Mouse (Mus musculus) stomach, embryonic 16.5 days (tissue): ENCODE data around the gene Wdr91. TPM values are rescaled to one million over a fixed set of nuclear protein-coding genes. Genes with fewer than 3 reads are reported as not detected.

Source experiments
- ATAC-seq: fragments of 200-750 bp; cut with Nextera tagmentation; 2 replicates; pipeline ENCODE4 v1.8.0; 2017; ENCODE audit warnings: moderate number of reproducible peaks, moderate TSS enrichment; ENCODE audit not compliant: insufficient read depth, low FRiP score
- H3K27ac ChIP-seq: fragments of 300-500 bp; sonication (generic); 2 replicates; pipeline ENCODE4 v1.5.1; 2014; ENCODE audit warnings: low read length
- H3K27me3 ChIP-seq: fragments of 300-500 bp; sonication (generic); 2 replicates; pipeline ENCODE4 v1.6.1; 2014; ENCODE audit warnings: low read length, control low read depth, mixed read lengths; ENCODE audit not compliant: control insufficient read depth, insufficient read depth
- H3K36me3 ChIP-seq: fragments of 300-500 bp; sonication (generic); 2 replicates; pipeline ENCODE4 v1.6.1; 2014; ENCODE audit warnings: low read length; ENCODE audit not compliant: control insufficient read depth, insufficient read depth
- H3K4me1 ChIP-seq: fragments of 300-500 bp; sonication (generic); 2 replicates; pipeline ENCODE4 v1.6.1; 2014; ENCODE audit warnings: low read length, control low read depth, mixed read lengths; ENCODE audit not compliant: control insufficient read depth, insufficient read depth
- H3K4me2 ChIP-seq: fragments of 300-500 bp; sonication (generic); 2 replicates; pipeline ENCODE4 v1.6.1; 2014; ENCODE audit warnings: low read depth, low read length, mixed read lengths
- H3K4me3 ChIP-seq: fragments of 300-500 bp; sonication (generic); replicated peaks from 2 replicates; pipeline ENCODE4 v1.5.1; 2014; ENCODE audit warnings: mild to moderate bottlenecking, low read length
- H3K9ac ChIP-seq: fragments of 300-500 bp; sonication (generic); 2 replicates; pipeline ENCODE4 v1.6.1; 2014; ENCODE audit warnings: low read length
- H3K9me3 ChIP-seq: fragments of 300-500 bp; sonication (generic); replicated peaks from 2 replicates; pipeline ENCODE4 v1.6.1; 2016; ENCODE audit warnings: low read length, control low read depth; ENCODE audit not compliant: control insufficient read depth
- WGBS: fragments of 180-500 bp; shearing (Covaris S2); extraction: QIAGEN DNeasy Blood & Tissue Kit; methylation state at CpG from one replicate; pipeline ENCODE4 v1.1.7; 2014; 5-methylcytosine and 5-hydroxymethylcytosine counted together
- polyA plus RNA-seq: library from polyadenylated mRNA; unstranded; fragments of >200 nt; fragmentation: Nextera tagmentation; extraction: Ambion mirVana; gene quantifications from 2 replicates; pipeline ENCODE4 v1.2.1, GENCODE M21; 2015

Gene Wdr91
- polyA plus RNA-seq, 1 experiment from 2014 or later = 8.8 TPM

GRCm38 (mm10) chr6:34862791-34863403, 47.8 kb downstream of the Wdr91 start, which contains the start of gene Tmem140:
Gene Tmem140 (plus strand): TSS chr6:34863146.
- no peak for ATAC-seq
- no peaks in the 10 kb centered on the region for H3K36me3 ChIP-seq
- H3K27ac ChIP-seq = peak within 1 kb of the TSS; percentile 46
- 20% methylated on average over 11 of the region's 11 CpGs for WGBS
- H3K4me2 ChIP-seq = peak within 1 kb of the TSS; percentile 51
- H3K4me1 ChIP-seq = peaks cover 31% of the 10 kb centered on the region
- no peaks in the 10 kb centered on the region for H3K27me3 ChIP-seq
- no peaks in the 10 kb centered on the region for H3K9me3 ChIP-seq
- H3K9ac ChIP-seq = peak within 1 kb of the TSS; percentile 67
- H3K4me3 ChIP-seq = peak within 1 kb of the TSS; percentile 44

- Histone ChIP-seq H3K9me3 (no peaks in the 10 kb centered on the region), H3K27me3 (no peaks in the 10 kb centered on the region), H3K27ac (0 out of 2 replicates have a peak overlapping the region, but pooled peaks have one; percentile 46), H3K9ac (peak overlapping the region; percentile 67), H3K36me3 (no peaks in the 10 kb centered on the region), H3K4me2 (peak overlapping the region; percentile 51), H3K4me1 (peaks cover 31% of the 10 kb centered on the region), H3K4me3 (peak overlapping the region; percentile 44)
- 94% methylated on average over 6 of the region's 6 CpGs for WGBS
- no peak for ATAC-seq
Measured at GRCm38 (mm10) chr6:34862381-34862780, 48.3 kb downstream of the Wdr91 start.

- Histone ChIP-seq H3K9me3 (no peaks in the 10 kb centered on the region), H3K36me3 (no peaks in the 10 kb centered on the region), H3K4me3 (no peak overlapping the region), H3K27ac (no peak overlapping the region), H3K4me1 (peaks cover 29% of the 10 kb centered on the region), H3K27me3 (no peaks in the 10 kb centered on the region), H3K4me2 (no peak overlapping the region), H3K9ac (no peak overlapping the region)
- 89% methylated on average over 11 of the region's 11 CpGs for WGBS
- no peak for ATAC-seq
Measured at GRCm38 (mm10) chr6:34861546-34862053, 49.1 kb downstream of the Wdr91 start.

GRCm38 (mm10) chr6:34832352-34832751, 78.3 kb downstream of the Wdr91 start:
- H3K4me2 ChIP-seq = no peak overlapping the region
- H3K9ac ChIP-seq = no peak overlapping the region
- H3K27me3 ChIP-seq = no peaks in the 10 kb centered on the region
- H3K4me1 ChIP-seq = no peaks in the 10 kb centered on the region
- no peaks in the 10 kb centered on the region for H3K9me3 ChIP-seq
- H3K4me3 ChIP-seq = no peak overlapping the region
- WGBS = 92% methylated on average over 5 of the region's 5 CpGs
- no peak overlapping the region for H3K27ac ChIP-seq
- H3K36me3 ChIP-seq = no peaks in the 10 kb centered on the region
- no peak for ATAC-seq

Other genes with a start within 250 kb of the Wdr91 start
- gene Agbl3, start 130.4 kb downstream of the Wdr91 start, polyA plus RNA-seq = 4.5 and 4.6 TPM in 2 replicates
- 2.3 and 2.8 TPM in 2 replicates for gene Tmem140, start 47.7 kb downstream of the Wdr91 start, polyA plus RNA-seq
- 10.9 and 11.9 TPM in 2 replicates for gene Cyren, start 32.8 kb downstream of the Wdr91 start, polyA plus RNA-seq
- not detected in 2 replicates for gene Stra8, start 9.3 kb upstream of the Wdr91 start, polyA plus RNA-seq
- gene Slc23a4, start 77.5 kb upstream of the Wdr91 start, polyA plus RNA-seq = 4.3 and 5.1 TPM in 2 replicates
- 20.9 and 21.6 TPM in 2 replicates for gene Cnot4, start 222.8 kb upstream of the Wdr91 start, polyA plus RNA-seq